Mouse (Mus musculus): ENCODE results near the gene Lce6a.
A peak's percentile ranks its signal among the peaks of the same experiment; 100 is the strongest.

Lce6a gene

DNA sequence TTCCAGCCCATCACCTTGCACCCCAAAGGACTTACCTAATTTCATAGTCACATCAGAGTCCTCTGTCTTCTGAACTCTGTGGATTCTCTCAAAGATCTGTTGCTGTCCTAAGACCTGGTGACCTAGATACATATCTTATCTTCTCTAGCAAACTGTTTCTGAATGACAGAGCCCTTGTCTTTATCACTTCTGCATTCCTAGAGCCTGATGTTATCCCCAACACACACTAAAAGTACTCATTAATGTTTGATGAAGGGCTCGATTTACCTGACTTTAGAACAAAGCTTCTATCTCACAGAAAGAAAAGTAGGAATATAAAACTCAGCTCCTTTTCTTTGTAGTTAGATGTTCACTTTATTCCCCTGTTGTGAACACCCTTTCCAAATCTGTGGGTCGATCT is at the start of gene Lce6a:
TSS of gene Lce6a (minus strand) at position 101 of the 400 bp plus-strand sequence.
- no peak for DNase-seq (ENCODE audit: low read depth)

DNA sequence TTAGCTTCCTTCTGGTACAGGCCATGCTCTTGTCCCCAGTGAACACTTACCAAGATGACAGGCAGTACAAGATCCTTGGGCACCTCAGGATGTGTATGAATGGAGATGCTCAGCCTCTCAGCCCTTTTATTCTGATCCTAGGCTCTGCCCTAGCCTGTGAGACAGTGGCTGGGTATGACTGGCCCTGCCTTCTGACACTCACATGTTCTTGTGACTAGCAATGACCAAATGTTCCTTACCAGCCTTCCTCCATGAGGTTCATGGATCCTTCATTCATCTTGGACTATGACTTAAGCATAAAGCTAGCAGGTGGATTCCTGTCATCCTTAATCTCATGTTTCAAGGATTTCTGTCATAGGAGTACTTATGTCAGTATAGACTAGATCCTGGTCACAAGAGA is 48.8 kb upstream of the Lce6a start, which contains the start of gene Lce1a2:
TSS of gene Lce1a2 (minus strand) at position 101 of the 400 bp plus-strand sequence.
- DNase-seq (ENCODE audit: low read depth) = no peak

DNA sequence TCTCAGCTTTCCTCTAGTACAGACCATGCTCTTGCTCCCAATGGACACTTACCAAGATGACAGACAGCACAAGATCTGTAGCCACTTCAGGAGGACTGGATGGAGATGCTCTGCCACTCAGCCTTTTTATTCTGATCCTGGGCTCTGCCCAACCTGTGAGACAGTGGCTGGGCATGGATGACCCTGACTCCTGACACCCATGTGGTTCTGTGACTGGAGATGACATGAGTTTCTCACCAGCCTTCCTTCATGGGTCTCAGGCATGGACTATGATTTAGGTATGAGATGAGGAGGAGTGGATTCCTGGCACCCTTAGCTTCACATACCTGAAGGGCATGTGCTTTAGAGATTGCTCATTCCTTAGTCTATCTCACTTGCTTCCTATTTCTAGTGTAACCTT is 35.4 kb upstream of the Lce6a start, which contains the start of gene Lce1b:
TSS of gene Lce1b (minus strand) at position 101 of the 400 bp plus-strand sequence.
- no peak for DNase-seq (ENCODE audit: low read depth)

DNA sequence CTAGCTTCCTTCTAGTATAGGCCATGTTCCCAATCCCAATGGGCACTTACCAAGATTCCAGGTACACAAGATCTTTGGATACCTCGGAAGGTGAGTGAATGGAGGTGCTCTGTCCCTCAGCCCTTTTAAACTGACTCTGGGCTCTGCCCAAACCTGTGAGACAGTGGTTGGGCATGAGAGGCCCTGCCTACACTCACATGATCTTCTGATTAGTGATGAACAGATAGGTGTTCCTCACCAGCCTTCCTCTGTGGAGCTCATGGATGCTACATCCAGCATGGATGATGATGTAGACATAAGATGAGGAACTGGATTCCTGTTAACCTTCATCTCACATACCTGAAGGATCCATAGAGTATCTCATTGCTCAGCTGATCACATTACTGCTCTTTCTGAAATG is 26.7 kb upstream of the Lce6a start, which contains the start of gene Lce1a1:
TSS of gene Lce1a1 (minus strand) at position 101 of the 400 bp plus-strand sequence.
- no peak for DNase-seq (ENCODE audit: low read depth)

DNA sequence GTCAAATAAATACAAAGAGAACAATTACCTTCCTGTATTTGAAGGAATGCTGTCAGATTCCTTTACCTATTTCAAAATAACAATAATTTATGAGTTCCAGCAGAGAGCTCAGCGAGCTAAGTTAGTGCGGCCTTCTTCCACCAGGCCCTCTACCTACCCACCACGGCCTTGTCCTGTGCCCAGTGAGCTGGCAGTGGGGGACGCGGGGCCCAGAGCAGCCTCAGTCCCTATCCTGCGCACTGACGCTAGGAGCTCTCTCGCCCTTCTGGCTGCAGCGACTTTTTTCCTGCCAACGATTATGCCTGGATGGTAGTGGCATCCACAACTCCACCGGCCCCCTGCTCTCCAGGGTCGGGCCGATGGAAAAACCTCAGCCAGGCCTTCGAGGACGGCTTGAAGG is 18.4 kb upstream of the Lce6a start:
- no peak for DNase-seq (ENCODE audit: low read depth)

DNA sequence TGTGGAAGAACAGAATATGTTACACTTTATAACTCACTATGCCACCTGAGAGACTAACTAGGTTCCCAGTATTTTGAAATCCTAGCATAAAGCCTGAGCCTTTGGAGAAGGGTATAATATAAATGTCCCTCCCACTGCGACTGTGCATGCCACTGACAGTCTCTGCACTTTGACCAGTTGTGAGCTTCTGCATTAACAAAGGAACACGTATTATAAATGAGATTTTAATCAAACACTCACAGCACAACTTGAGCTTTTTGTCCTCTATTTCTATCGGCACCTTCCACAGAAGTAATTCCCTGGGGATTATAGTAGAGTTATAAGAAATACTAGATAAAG is 17.2 kb upstream of the Lce6a start:
- no peak for DNase-seq (ENCODE audit: low read depth)

DNA sequence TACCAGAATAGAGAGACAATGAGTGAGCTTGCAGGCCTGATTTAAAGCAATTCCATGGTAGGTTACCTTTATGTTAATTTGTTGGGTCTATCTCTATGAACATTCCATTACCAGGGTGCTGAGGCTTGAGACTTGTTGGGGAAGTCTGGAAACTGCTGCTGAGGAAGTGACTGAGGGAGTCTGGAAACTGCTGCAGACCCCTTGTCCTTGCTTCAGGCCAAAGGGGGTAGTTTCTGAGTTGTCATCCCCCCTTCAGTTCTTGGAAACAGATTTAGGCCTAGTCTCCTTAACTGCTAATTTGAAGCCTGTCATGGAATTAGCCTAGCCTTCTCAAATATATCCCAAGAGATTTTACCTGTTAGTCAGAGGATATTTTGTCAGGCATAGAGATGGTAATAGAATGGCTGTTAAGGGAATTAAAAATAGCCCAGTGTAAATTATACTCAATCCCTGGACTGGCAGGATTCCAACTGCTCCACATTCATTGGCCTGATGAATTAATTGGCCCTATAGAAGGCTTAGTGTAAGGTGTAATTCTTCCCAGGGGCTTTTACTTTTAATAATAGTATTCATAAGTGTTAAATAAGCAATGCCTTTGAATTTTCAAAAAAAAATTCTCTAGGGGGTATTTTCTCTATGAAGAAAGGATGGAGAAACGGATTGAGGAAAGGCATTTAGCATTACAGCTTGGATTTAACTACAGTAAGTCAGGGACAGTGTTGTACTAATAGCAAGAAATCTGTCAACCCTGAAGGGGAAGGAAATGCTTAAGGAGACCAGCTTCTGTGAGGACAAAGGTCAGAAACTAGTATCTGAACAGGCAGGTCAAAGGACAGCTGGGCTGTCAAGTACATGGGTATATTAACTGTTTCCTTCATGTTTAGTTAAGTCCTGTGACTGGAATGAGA is 16.5 kb upstream of the Lce6a start:
- no peak for DNase-seq (ENCODE audit: low read depth)

DNA sequence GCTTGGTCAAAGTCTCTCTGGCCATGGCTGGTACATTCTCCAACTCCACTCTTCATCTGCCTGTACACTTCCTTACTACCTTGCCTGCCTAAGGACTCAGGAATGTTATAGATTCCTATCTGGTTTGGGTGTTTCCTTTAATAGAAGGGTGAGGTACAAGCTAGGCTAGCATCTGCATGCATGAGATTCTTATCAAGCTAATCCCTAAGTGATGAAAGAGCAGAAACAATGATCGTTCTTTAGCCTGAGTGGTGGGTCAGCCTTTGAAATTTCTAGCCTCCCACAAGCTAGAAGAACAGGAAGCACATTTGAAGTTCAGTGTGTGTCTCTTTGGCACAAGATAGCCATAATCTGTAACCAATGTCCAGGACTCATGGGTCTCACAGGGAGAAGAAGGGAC is 11.7 kb downstream of the Lce6a start:
- no peak for DNase-seq (ENCODE audit: low read depth)

DNA sequence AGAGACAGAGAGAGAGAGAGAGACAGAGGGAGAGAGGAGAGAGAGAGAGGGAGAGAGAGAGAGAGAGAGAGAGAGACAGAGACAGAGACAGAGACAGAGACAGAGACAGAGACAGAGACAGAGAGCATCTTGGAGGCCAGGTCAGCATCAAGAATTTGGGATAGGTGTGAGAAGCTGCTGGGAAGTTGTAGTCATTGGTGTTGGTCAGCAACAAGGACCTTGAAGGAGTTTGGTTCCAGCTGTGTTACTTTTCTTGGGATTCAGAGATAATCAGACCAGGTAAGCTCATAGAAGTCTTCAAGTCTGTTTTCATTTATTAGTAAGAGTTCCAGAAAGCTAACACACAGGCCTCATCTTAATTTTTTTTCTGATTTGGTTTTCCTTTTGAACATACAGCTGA is 14.1 kb downstream of the Lce6a start, which contains the start of gene 2210017I01Rik:
TSS of gene 2210017I01Rik (minus strand) at position 101 of the 400 bp plus-strand sequence.
- no peak for DNase-seq (ENCODE audit: low read depth)

DNA sequence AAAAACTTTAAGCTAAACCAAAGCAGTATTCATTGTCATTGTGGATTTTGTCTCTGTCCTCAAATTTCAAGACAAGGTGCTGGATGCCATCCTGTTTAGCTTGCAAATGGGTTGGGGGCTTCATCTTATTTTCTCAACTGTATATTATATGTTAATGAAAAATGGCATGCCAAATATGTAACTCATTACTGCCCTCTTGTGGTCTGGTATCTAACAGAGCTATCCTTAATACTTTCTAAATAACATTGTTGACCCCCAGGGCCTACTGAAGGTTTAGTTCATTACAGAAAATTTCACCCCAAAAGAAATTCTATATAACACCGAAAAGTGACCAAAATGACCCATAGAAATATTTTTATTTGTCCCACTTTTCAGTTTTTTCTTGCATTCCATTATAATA is 19.3 kb downstream of the Lce6a start:
- DNase-seq (ENCODE audit: low read depth) = peak; percentile 13

DNA sequence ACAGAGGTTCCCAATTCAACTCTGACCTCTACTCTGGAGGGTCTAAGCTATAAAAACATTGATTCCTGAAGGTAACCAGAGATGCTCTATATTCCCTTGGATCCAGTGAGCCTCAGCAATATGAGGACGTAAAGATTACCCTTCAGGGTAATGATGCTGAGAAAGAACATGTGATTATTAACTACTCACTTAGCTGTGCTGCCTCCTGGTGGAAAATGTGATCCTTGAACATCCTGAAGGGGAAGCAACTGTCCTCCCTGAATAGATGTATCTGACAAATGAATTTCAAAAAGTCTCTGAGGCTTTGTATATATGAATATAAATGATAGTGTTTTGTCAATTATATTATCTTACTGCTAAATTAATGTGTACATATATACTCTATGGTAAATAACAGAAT is 21.0 kb downstream of the Lce6a start:
- no peak for DNase-seq (ENCODE audit: low read depth)

DNA sequence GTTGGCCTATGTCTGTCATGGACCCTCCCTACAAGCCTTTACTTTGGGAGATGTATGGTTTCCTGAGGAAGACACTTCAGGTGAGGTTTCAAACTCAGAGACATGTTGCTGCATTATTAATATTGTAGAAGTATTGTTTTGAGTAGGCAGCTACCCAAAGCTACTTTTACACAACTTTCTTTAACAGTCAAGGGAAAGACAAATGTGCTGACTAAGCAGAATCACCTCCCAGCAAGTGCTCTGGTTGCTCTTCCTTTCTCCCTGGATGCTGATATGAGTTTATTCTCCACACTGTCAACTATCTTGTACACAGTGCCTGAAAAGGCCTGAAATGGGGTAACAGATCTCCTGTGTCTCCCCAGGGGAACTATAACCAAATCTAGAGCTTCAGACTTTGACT is 21.5 kb downstream of the Lce6a start:
- DNase-seq (ENCODE audit: low read depth) = no peak

DNA sequence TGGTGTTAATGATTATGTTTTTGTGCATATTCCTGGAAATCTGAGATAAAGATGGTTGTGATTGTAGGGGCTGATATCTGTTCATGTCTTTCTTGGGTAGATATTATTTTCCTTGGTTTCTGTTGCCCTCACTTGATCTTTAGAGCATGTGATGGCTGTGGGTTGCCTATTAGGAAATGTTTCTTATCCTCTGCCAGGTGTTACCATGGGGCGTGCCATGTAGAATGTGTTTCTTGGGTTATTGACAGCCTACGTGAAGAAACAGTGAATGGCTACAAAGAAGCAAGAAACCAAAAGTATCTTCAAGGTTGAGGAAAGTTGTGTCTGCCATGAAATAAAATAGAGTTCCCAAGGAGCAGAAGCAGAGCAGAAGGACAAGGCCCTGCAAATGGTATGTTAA is 23.0 kb downstream of the Lce6a start:
- no peak for DNase-seq (ENCODE audit: low read depth)

DNA sequence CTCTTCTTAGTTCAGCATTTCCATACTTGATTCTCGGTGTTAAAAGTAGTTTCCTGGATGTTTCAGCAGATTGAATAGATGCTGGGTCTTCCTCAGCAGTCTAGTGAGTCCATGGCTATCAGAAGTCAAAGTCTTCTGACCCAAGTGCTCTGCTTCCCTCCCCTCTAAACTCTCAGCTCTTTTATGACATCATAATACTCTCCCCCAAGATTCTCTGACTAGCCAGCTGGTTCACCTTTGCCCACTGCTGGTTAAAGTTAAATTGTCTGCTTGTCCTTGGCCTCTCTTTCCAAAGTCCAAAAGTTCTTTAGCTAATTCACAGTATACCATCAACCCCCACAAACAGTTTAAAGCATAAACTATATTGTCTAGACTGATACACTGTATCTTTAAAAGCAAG is 32.6 kb downstream of the Lce6a start, which contains the start of gene Smcp:
TSS of gene Smcp (minus strand) at position 140 of the 400 bp plus-strand sequence.
- no peak for DNase-seq (ENCODE audit: low read depth)

DNA sequence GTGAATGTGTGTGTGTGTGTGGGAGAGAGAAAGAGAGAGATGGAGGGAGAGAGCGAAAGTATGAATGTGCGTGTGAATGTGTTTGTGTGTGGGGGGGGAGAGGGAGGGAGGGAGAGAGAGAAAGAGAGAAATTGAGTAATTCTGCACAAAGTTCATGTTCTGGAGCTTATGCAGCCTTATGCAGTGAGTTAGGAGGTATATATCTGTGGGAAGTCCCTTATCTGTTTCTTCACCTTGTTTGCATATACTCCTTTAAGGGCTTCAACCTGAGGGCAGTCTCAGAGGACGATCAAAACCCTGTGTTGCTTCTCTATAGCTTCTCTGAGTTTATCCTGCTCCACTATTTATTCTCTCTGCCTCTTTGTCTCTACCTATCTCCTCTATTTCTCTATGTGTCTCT is 34.3 kb downstream of the Lce6a start:
- DNase-seq (ENCODE audit: low read depth) = no peak

DNA sequence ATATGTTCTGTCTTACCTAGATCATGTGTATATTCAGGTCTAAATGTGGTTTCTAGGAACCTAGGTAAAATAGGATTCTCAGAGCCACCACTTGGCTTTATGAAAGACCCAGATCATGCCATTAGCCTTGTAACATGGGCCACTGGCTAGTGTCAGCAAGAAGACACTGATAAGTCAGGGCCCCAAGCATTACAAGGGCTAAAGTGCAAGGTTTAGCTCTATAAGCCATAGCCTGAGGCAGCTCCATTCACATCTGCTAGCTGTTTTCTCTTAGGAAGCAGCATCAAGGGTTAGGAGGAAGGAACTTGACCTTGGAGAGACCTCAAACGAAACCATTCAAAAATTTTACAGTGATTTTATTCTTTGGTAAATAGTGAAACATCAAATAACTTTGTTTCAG is 36.4 kb downstream of the Lce6a start:
- DNase-seq (ENCODE audit: low read depth) = no peak

DNA sequence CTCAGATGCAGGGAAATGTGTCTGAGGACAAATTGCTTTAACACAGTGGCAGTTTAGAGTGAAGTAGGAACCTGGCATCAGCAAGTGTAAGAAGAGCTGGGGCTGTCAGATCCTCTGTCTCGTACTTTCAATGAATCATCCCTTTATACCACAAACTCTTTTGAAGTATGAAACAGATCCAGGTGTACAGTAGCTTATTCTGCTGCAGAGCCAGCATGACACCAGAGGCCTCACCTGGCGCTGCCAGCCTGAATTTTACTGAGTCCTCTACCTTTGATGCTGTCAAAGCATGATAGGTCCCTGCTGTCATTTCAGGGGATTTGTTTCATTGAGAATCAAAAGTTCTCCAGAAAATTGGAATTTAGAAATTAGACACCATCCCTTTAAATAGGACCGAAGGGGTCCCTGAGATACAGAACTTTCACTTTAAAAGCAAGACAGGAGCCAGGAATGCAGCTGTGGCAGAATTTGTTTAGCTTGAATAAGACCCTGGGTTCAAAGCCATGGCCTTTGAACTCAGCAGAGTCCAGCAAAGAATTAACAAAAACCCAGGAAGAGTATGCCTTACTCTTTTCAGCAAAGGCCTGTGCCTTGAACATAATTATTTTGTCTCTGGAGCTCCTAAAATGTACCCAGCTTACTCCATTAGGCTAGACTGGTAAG is 38.2 kb downstream of the Lce6a start:
- no peak for DNase-seq (ENCODE audit: low read depth)

DNA sequence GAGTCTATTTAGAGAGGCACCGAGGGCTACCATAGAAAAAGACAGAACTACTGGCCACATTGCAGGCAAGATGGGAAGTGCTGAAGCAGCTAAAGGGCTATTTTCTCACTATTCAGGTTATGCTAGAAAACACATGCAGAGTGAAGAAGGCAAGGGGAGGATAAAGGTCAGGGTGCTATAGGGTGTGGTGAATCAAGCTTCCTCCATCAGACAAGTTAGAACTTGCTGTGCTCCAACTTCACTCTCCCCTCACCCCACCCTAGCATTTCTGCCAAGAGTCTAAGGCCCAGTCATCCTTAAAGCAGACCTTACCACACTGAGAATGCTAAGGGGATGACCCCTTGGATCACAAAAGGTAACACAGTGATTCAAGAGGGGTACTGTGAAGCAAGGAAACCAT is 42.0 kb downstream of the Lce6a start:
- DNase-seq (ENCODE audit: low read depth) = no peak

DNA sequence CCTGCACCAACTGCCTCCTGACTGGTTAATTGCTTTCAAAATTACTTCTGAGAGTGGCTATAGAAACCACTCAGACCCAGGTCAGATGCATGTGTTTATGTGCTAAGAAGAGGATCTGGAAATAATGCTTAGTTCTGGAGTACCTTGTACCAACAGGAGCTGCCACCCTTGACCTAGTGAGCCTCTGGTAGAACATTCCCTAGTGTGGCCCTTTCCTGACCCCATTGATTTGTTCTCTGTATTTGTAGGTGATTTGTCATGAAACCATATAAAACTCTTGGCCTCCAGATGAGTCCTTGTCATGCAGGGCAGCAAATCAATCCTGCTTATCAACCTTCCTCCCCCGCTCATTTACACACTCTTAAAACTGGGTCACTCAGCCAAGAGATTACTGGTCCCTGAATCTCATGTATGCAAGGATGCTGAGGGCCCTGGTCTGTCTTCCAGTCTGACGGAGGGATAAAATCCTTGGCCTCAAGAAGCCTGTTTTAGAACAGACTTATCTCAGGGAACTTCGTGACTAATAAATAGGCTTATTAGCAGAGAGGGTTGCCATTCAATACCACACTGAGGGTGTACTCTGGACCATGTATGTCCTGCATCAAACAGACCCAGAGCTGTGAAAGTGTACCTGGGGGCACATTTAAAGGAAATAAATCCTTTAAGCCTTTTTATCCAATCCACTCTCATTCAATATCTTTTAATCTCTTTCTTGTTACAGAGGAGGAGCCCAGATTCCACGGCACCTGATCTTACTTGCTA is 42.6 kb downstream of the Lce6a start:
- no peak for DNase-seq (ENCODE audit: low read depth)

DNA sequence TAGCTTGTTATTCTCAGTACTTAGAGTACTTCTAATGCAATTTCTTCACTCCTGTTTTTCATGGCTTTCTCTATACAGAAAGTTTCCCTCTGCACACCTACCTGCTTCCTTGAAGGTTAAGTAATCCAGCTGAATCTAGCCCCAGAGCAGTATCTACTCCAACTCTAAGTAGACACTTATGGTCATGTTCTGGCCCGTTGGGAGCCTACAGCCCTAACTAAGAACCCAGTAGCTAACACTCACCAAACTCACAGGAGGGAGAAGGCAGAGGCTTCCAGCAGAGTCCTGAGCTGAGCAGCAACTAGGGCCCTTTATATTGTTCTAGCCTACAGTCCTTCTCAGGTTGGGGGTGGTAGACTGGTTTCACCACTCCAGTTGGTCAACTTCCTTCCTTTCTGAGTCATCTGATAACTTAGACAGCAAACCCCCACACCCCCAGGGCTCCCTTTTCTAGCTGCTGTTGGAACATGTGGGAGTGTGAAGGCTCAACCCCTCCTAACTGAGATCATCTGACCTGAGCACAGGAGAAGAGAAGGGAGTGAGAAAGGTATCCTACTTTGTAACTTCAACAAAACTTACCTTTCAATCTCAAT is 47.9 kb downstream of the Lce6a start, which contains the start of gene Ivl:
TSS of gene Ivl (minus strand) at position 287 of the 593 bp plus-strand sequence.
- DNase-seq (ENCODE audit: low read depth) = peak; percentile 16

DNA sequence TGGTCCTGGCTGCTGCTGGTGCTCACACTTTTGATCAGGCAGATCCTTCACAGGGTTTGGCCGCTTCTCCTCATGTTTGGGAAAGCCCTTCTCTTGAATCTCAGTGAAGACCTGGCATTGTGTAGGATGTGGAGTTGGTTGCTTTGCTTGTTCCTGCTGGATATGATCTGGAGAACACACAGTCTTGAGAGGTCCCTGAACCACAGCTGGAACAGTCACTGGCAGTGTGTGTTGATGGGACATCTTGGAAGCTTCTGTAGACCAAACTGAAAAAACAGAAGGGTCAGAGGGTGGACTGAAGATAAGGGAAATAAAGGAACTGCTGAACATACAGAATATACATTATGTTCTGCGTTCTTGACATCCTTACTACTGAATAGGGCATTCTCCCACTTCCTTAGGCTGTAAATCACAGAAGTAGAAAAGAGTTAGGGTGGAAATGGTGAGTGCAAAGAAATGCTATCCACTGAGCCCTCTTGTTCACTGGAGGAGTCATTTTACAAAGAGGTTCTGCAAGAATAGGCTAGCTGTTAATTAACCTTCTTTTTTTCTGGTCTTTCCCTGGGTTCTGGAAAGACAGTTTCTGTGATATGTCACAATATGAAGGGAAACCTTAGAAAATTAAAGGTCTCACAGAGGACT is 48.8 kb downstream of the Lce6a start:
- DNase-seq (ENCODE audit: low read depth) = no peak

Data from c-Kit-positive CD71-negative TER-119-negative erythroid progenitor cells, embryonic 14.5 days (primary cell).